Mouse (Mus musculus): ENCODE results near the gene Gm10959.

GRCm38 (mm10) chr3:122919260-122919659, at the start of gene Gm10959:
- TF ChIP-seq CTCF (conservative IDR thresholded peaks at IDR 0.05; ENCODE audit: insufficient read depth, insufficient read length, low read depth, low read length) (no peak), POLR2A (IDR thresholded peaks at IDR 0.05; ENCODE audit: low read depth, low read length) (no peak)
